Mouse (Mus musculus) embryonic facial prominence, embryonic 11.5 days (tissue): ENCODE data around the gene Rab30. TPM values are rescaled to one million over a fixed set of nuclear protein-coding genes. Genes with fewer than 3 reads are reported as not detected.

ENCODE experiments used
- ATAC-seq: fragments of 200-750 bp; cut with Nextera tagmentation; replicated peaks from 2 replicates; pipeline ENCODE4 v1.8.0; 2017; ENCODE audit warnings: low read depth; ENCODE audit not compliant: insufficient number of reproducible peaks, low FRiP score, low TSS enrichment
- DNase-seq: peaks from one replicate; pipeline ENCODE4 v3.0.0-alpha.2; 2015; ENCODE audit warnings: low spot score
- H3K27ac ChIP-seq: fragments of 300-500 bp; sonication (generic); replicated peaks from 2 replicates; pipeline ENCODE4 v1.5.1; 2014; ENCODE audit warnings: mild to moderate bottlenecking, low read depth, low read length, control low read depth
- H3K27me3 ChIP-seq: fragments of 300-500 bp; sonication (generic); 2 replicates; pipeline ENCODE4 v1.6.1; 2014; ENCODE audit warnings: mild to moderate bottlenecking, low read length, moderate library complexity, mixed read lengths; ENCODE audit not compliant: control insufficient read depth, insufficient read depth
- H3K36me3 ChIP-seq: fragments of 300-500 bp; sonication (generic); replicated peaks from 2 replicates; pipeline ENCODE4 v1.6.1; 2014; ENCODE audit warnings: low read depth, mild to moderate bottlenecking, low read length, moderate library complexity, mixed read lengths; ENCODE audit not compliant: control insufficient read depth, insufficient read depth
- H3K4me1 ChIP-seq: fragments of 300-500 bp; sonication (generic); 2 replicates; pipeline ENCODE4 v1.6.1; 2014; ENCODE audit warnings: low read length, mixed read lengths; ENCODE audit not compliant: control insufficient read depth, insufficient read depth
- H3K4me2 ChIP-seq: fragments of 300-500 bp; sonication (generic); 2 replicates; pipeline ENCODE4 v1.6.1; 2014; ENCODE audit warnings: low read depth, mild to moderate bottlenecking, control low read depth, low read length, moderate library complexity
- H3K4me3 ChIP-seq: fragments of 300-500 bp; sonication (generic); 2 replicates; pipeline ENCODE4 v1.5.1; 2014; ENCODE audit warnings: low read depth, low read length, control low read depth
- H3K9ac ChIP-seq: fragments of 300-500 bp; sonication (generic); replicated peaks from 2 replicates; pipeline ENCODE4 v1.6.1; 2014; ENCODE audit warnings: mild to moderate bottlenecking, control low read depth, low read length
- H3K9me3 ChIP-seq: fragments of 300-500 bp; sonication (generic); replicated peaks from 2 replicates; pipeline ENCODE4 v1.6.1; 2016; ENCODE audit warnings: mild to moderate bottlenecking, low read length, inconsistent platforms, mixed read lengths; ENCODE audit not compliant: control insufficient read depth
- WGBS: fragments of 180-500 bp; shearing (Covaris S2); extraction: QIAGEN DNeasy Blood & Tissue Kit; methylation state at CpG from one replicate; pipeline ENCODE4 v1.1.7; 2014; 5-methylcytosine and 5-hydroxymethylcytosine counted together
- polyA plus RNA-seq: library from polyadenylated mRNA; unstranded; fragments of >200 nt; fragmentation: Nextera tagmentation; extraction: Ambion mirVana; gene quantifications from 2 replicates; pipeline ENCODE4 v1.2.1, GENCODE M21; 2014

Gene Rab30
- polyA plus RNA-seq, 1 experiment from 2014 or later, result 23.8 TPM

- Histone ChIP-seq H3K4me2 (no peak overlapping the region), H3K27me3 (no peaks in the 10 kb centered on the region), H3K9me3 (no peaks in the 10 kb centered on the region), H3K27ac (no peak overlapping the region), H3K4me3 (no peak overlapping the region), H3K4me1 (no peaks in the 10 kb centered on the region), H3K36me3 (no peaks in the 10 kb centered on the region), H3K9ac (no peak overlapping the region)
- no peak for DNase-seq
- WGBS, result 89% methylated on average over 5 of the region's 5 CpGs
- no peak for ATAC-seq
Measured at GRCm38 (mm10) chr7:92887230-92887629, 145.8 kb downstream of the Rab30 start.

DNA sequence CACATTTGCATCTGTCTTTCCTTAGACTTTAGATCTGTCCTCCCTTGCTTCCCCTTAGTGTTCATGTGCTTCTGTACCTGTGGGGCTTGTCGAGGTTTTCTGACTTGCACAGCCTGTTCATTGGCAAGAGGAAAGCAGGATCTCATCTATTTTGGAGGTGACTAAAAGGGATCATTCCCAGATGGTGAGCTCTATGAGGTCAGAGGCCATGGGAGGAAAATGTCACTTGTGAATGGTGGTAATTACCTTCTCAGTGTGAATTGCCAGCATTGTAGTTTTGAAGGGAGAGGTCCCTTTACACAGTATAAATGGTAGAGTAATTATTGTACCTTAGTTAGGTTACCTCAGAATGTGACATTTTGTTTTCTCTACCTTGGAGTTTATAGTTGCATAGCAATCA, 148.8 kb downstream of the Rab30 start:
- 15% methylated on average over 1 of the region's 1 CpGs for WGBS
- no peaks in the 10 kb centered on the region for H3K9me3 ChIP-seq
- H3K4me1 ChIP-seq, result no peaks in the 10 kb centered on the region
- H3K4me3 ChIP-seq, result no peak overlapping the region
- H3K9ac ChIP-seq, result no peak overlapping the region
- H3K36me3 ChIP-seq, result no peaks in the 10 kb centered on the region
- DNase-seq (peak; percentile 23), ATAC-seq (no peak)
- H3K4me2 ChIP-seq, result no peak overlapping the region
- no peaks in the 10 kb centered on the region for H3K27me3 ChIP-seq
- H3K27ac ChIP-seq, result no peak overlapping the region

GRCm38 (mm10) chr7:92890618-92891230, 149.3 kb downstream of the Rab30 start:
- Histone ChIP-seq H3K27me3 (no peaks in the 10 kb centered on the region), H3K4me1 (no peaks in the 10 kb centered on the region), H3K9ac (no peak overlapping the region), H3K4me3 (no peak overlapping the region), H3K4me2 (no peak overlapping the region), H3K9me3 (no peaks in the 10 kb centered on the region), H3K27ac (no peak overlapping the region), H3K36me3 (no peaks in the 10 kb centered on the region)
- 17% methylated on average over 4 of the region's 4 CpGs for WGBS
- no peak for DNase-seq
- no peak for ATAC-seq

DNA sequence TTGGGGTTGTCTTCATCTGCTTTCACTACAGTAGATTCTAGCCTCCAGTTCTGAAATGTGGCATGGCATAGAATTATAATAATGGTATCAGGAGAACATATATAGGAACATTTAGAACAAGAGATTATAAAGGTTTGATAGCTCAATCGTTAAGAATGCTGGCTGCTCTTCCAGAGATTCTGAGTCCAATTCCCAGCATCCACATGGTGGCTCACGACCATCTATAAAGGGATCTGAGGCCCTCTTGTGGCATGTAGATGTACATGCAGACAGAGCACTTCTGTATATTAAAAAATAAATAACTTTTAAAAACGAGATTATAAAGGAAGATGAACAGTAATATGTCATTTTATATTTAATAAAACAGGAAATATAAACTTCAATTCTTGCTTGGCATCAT, 152.1 kb downstream of the Rab30 start:
- H3K9me3 ChIP-seq, result no peaks in the 10 kb centered on the region
- DNase-seq (peak; percentile 21), ATAC-seq (no peak)
- H3K9ac ChIP-seq, result no peak overlapping the region
- H3K36me3 ChIP-seq, result no peaks in the 10 kb centered on the region
- H3K4me1 ChIP-seq, result no peaks in the 10 kb centered on the region
- H3K27me3 ChIP-seq, result no peaks in the 10 kb centered on the region
- WGBS, result 44% methylated on average over 3 of the region's 3 CpGs
- H3K4me3 ChIP-seq, result no peak overlapping the region
- H3K4me2 ChIP-seq, result no peak overlapping the region
- H3K27ac ChIP-seq, result no peak overlapping the region

Other genes starting within 250 kb of the Rab30 start
- gene Ccdc90b, start 180.5 kb upstream of the Rab30 start, polyA plus RNA-seq, result 70.8 and 76.0 TPM in 2 replicates
- gene Ankrd42, start 104.5 kb upstream of the Rab30 start, polyA plus RNA-seq, result 6.9 and 8.8 TPM in 2 replicates
- gene Pcf11, start 71.7 kb upstream of the Rab30 start, polyA plus RNA-seq, result 24.0 and 24.1 TPM in 2 replicates
- 25.4 and 29.7 TPM in 2 replicates for gene Ddias, start 132.6 kb downstream of the Rab30 start, polyA plus RNA-seq
- 20.5 and 21.2 TPM in 2 replicates for gene Prcp, start 132.9 kb downstream of the Rab30 start, polyA plus RNA-seq